Mouse (Mus musculus): ENCODE data around the gene Ghitm. TPM values are rescaled to one million over a fixed set of nuclear protein-coding genes. Genes with fewer than 3 reads are reported as not detected.

Gene Ghitm
- polyA plus RNA-seq, 1 experiment from 2014 or later = 220 TPM

GRCm38 (mm10) chr14:37094436-37094835, 40.6 kb downstream of the Ghitm start:
- Histone ChIP-seq H3K9ac (ENCODE audit: low read length) (no peak overlapping the region), H3K4me1 (ENCODE audit: control insufficient read depth, insufficient read depth, low read length) (no peaks in the 10 kb centered on the region; the same call in 1 of the 2 replicates), H3K36me3 (ENCODE audit: control insufficient read depth, insufficient read depth, low read length) (no peaks in the 10 kb centered on the region), H3K27me3 (ENCODE audit: control insufficient read depth, insufficient read depth, low read length) (peaks cover 5% of the 10 kb centered on the region), H3K27ac (ENCODE audit: low read depth, low read length) (no peak overlapping the region), H3K4me2 (no peak overlapping the region), H3K9me3 (ENCODE audit: control insufficient read depth, low read length) (no peaks in the 10 kb centered on the region), H3K4me3 (ENCODE audit: low read depth, low read length) (no peak overlapping the region)
- DNase-seq (ENCODE audit: low spot score, missing footprints) = no peak
- ATAC-seq (ENCODE audit: low FRiP score) = no peak
- 78% methylated on average over 6 of the region's 6 CpGs for WGBS

GRCm38 (mm10) chr14:37083755-37084154, 51.3 kb downstream of the Ghitm start:
- Histone ChIP-seq H3K4me3 (ENCODE audit: low read depth, low read length) (no peak overlapping the region), H3K4me2 (no peak overlapping the region), H3K9ac (ENCODE audit: low read length) (no peak overlapping the region), H3K4me1 (ENCODE audit: control insufficient read depth, insufficient read depth, low read length) (no peaks in the 10 kb centered on the region), H3K27me3 (ENCODE audit: control insufficient read depth, insufficient read depth, low read length) (no peaks in the 10 kb centered on the region), H3K27ac (ENCODE audit: low read depth, low read length) (no peak overlapping the region), H3K36me3 (ENCODE audit: control insufficient read depth, insufficient read depth, low read length) (no peaks in the 10 kb centered on the region), H3K9me3 (ENCODE audit: control insufficient read depth, low read length) (no peaks in the 10 kb centered on the region)
- WGBS = 30% methylated on average over 4 of the region's 4 CpGs
- no peak for DNase-seq (ENCODE audit: low spot score, missing footprints)
- no peak for ATAC-seq (ENCODE audit: low FRiP score)

GRCm38 (mm10) chr14:37080724-37081123, 54.3 kb downstream of the Ghitm start:
- H3K36me3 ChIP-seq (ENCODE audit: control insufficient read depth, insufficient read depth, low read length) = no peaks in the 10 kb centered on the region
- ATAC-seq (ENCODE audit: low FRiP score) (no peak), DNase-seq (ENCODE audit: low spot score, missing footprints) (no peak)
- H3K4me1 ChIP-seq (ENCODE audit: control insufficient read depth, insufficient read depth, low read length) = no peaks in the 10 kb centered on the region
- no peak overlapping the region for H3K4me3 ChIP-seq (ENCODE audit: low read depth, low read length)
- H3K9ac ChIP-seq (ENCODE audit: low read length) = no peak overlapping the region
- H3K27me3 ChIP-seq (ENCODE audit: control insufficient read depth, insufficient read depth, low read length) = no peaks in the 10 kb centered on the region
- no peak overlapping the region for H3K27ac ChIP-seq (ENCODE audit: low read depth, low read length)
- H3K9me3 ChIP-seq (ENCODE audit: control insufficient read depth, low read length) = no peaks in the 10 kb centered on the region
- no peak overlapping the region for H3K4me2 ChIP-seq
- WGBS = 86% methylated on average over 1 of the region's 1 CpGs

Other genes starting within 250 kb of the Ghitm start
- gene Ccser2, start 166.5 kb downstream of the Ghitm start, polyA plus RNA-seq (2014; fragmentation: Nextera tagmentation; extraction: Ambion mirVana) = 27.5 and 29.2 TPM in 2 replicates
- not detected in 2 replicates for gene Rgr, start 86.3 kb downstream of the Ghitm start, polyA plus RNA-seq (2014; fragmentation: Nextera tagmentation; extraction: Ambion mirVana)
- gene Lrit1, start 80.4 kb downstream of the Ghitm start, polyA plus RNA-seq (2014; fragmentation: Nextera tagmentation; extraction: Ambion mirVana) = not detected in 2 replicates
- gene Lrit2, start 67.3 kb downstream of the Ghitm start, polyA plus RNA-seq (2014; fragmentation: Nextera tagmentation; extraction: Ambion mirVana) = not detected in 2 replicates
- 0.20 and 0.22 TPM in 2 replicates for gene Cdhr1, start 36.9 kb downstream of the Ghitm start, polyA plus RNA-seq (2014; fragmentation: Nextera tagmentation; extraction: Ambion mirVana)
- 0.32 TPM in 1 of 2 replicates, not detected in the other for gene 2610528A11Rik, start 21.2 kb downstream of the Ghitm start, polyA plus RNA-seq (2014; fragmentation: Nextera tagmentation; extraction: Ambion mirVana)

Measured in midbrain, embryonic 11.5 days (tissue).